Mouse (Mus musculus) myocyte (in vitro differentiated cells): ENCODE results near the gene Serp2. TPM values are rescaled to one million over a fixed set of nuclear protein-coding genes. Genes with fewer than 3 reads are reported as not detected.

Experiments
- H3K27me3 ChIP-seq: one replicate; pipeline ENCODE4 v1.6.1; 2011; ENCODE audit not compliant: control insufficient read depth, insufficient read depth, insufficient read length
- H3K36me3 ChIP-seq: one replicate; pipeline ENCODE4 v1.6.1; 2011; ENCODE audit not compliant: control insufficient read depth, insufficient read depth
- H3K4me2 ChIP-seq: one replicate; pipeline ENCODE4 v1.6.1; 2011; ENCODE audit warnings: low read depth, control low read depth
- H3K4me3 ChIP-seq: one replicate; pipeline ENCODE4 v1.5.1; 2011; ENCODE audit warnings: mild to moderate bottlenecking, control low read depth, moderate library complexity
- H3K79me2 ChIP-seq: one replicate; pipeline ENCODE4 v1.6.1; 2011; ENCODE audit not compliant: control insufficient read depth, insufficient read depth
- H3ac ChIP-seq: one replicate; pipeline ENCODE4 v1.6.1; 2011; ENCODE audit not compliant: control insufficient read depth, insufficient read length
- CEBPB ChIP-seq: IDR thresholded peaks from 2 replicates; pipeline ENCODE4 v1.6.1; 2011; ENCODE audit warnings: mild to moderate bottlenecking, moderate library complexity; ENCODE audit not compliant: poor library complexity, insufficient read depth, severe bottlenecking
- E2F4 ChIP-seq: IDR thresholded peaks from one replicate; pipeline ENCODE4 v1.6.1; 2011; ENCODE audit warnings: mild to moderate bottlenecking, control low read depth, moderate library complexity; ENCODE audit not compliant: insufficient read depth
- MAX ChIP-seq: IDR thresholded peaks from one replicate; pipeline ENCODE4 v1.6.1; 2011; ENCODE audit warnings: low read depth, mild to moderate bottlenecking, control low read depth
- MYOD1 ChIP-seq, 3 experiments: IDR thresholded peaks; one replicate each; pipeline ENCODE4 v1.6.1; 2011; ENCODE audit warnings: control low read depth in 2 of 3, low read depth in 2 of 3, mild to moderate bottlenecking in 2 of 3, moderate library complexity in 1 of 3; ENCODE audit not compliant: insufficient read length in 2 of 3, control insufficient read depth in 1 of 3
- MYOG ChIP-seq, 3 experiments: IDR thresholded peaks; one replicate each; pipeline ENCODE4 v1.6.1; 2011; ENCODE audit warnings: control low read depth in 2 of 3, low read depth in 2 of 3, mild to moderate bottlenecking in 2 of 3; ENCODE audit not compliant: insufficient read length in 2 of 3, control insufficient read depth in 1 of 3, insufficient read depth in 1 of 3
- POLR2A ChIP-seq: IDR thresholded peaks from one replicate; pipeline ENCODE4 v1.6.1; 2011; ENCODE audit warnings: low read depth, mild to moderate bottlenecking, control low read depth, moderate library complexity; ENCODE audit not compliant: insufficient read length
- POLR2AphosphoS2 ChIP-seq: IDR thresholded peaks from one replicate; pipeline ENCODE4 v1.6.1; 2011; ENCODE audit warnings: low read depth, control low read depth; ENCODE audit not compliant: insufficient read length
- REST ChIP-seq: IDR thresholded peaks from one replicate; pipeline ENCODE4 v1.6.1; 2011; ENCODE audit warnings: mild to moderate bottlenecking, control low read depth, moderate library complexity; ENCODE audit not compliant: insufficient read depth, insufficient read length
- SRF ChIP-seq: IDR thresholded peaks from one replicate; pipeline ENCODE4 v1.6.1; 2011; ENCODE audit warnings: low read depth; ENCODE audit not compliant: control insufficient read depth, insufficient read length
- TCF12 ChIP-seq: IDR thresholded peaks from one replicate; pipeline ENCODE4 v1.6.1; 2011; ENCODE audit warnings: mild to moderate bottlenecking, control low read depth; ENCODE audit not compliant: poor library complexity, insufficient read depth, severe bottlenecking
- TCF3 ChIP-seq: IDR thresholded peaks from one replicate; pipeline ENCODE4 v1.6.1; 2011; ENCODE audit warnings: low read depth, control low read depth; ENCODE audit not compliant: insufficient read length
- USF1 ChIP-seq: IDR thresholded peaks from one replicate; pipeline ENCODE4 v1.6.1; 2011; ENCODE audit warnings: low read depth, mild to moderate bottlenecking, control low read depth, moderate library complexity
- polyA plus RNA-seq: library from polyadenylated mRNA; unstranded; fragments of >200 nt; fragmentation: generic; extraction: Trizol; gene quantifications from one replicate; pipeline ENCODE4 v1.2.1, GENCODE M21; 2012; ENCODE audit warnings: missing spikeins

Gene Serp2
- polyA plus RNA-seq, 1 experiment = 17.0 TPM

DNA sequence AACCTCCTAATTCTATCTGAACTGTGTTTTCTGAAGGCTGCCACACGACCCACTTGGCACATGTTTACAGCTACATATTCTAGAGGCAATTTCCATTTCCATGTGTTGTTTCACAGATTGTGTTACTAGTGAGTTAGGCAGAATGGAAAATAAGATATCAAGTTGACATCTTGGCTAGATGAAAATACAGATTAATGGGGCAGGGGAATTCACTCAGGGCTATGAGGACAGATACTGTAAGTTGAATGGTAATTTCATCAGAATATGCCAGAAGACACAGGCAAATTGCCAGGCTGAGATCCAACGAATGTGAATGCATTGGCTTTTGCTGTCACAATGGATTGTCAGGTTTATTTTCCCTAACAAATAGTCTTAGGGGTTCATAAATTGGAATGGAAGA lies 21.2 kb upstream of the Serp2 start:
- H3K79me2 ChIP-seq = no peaks in the 10 kb centered on the region
- peak overlapping the region; percentile 7 for H3K4me2 ChIP-seq
- TF ChIP-seq MAX (no peak), POLR2A (no peak), MYOD1 (IDR thresholded peaks at IDR 0.05; ENCODE audit: control insufficient read depth in 1 of 3, insufficient read length in 2 of 3, low read depth in 2 of 3) (no peak), E2F4 (no peak), POLR2AphosphoS2 (no peak), SRF (no peak), USF1 (no peak), MYOG (IDR thresholded peaks at IDR 0.05; ENCODE audit: control insufficient read depth in 1 of 3, insufficient read depth in 1 of 3, insufficient read length in 2 of 3, low read depth in 2 of 3) (no peak), TCF3 (no peak), CEBPB (no peak), TCF12 (no peak), REST (no peak)
- H3K4me3 ChIP-seq = no peak overlapping the region
- no peaks in the 10 kb centered on the region for H3K36me3 ChIP-seq
- no peak overlapping the region for H3ac ChIP-seq
- H3K27me3 ChIP-seq = no peaks in the 10 kb centered on the region

DNA sequence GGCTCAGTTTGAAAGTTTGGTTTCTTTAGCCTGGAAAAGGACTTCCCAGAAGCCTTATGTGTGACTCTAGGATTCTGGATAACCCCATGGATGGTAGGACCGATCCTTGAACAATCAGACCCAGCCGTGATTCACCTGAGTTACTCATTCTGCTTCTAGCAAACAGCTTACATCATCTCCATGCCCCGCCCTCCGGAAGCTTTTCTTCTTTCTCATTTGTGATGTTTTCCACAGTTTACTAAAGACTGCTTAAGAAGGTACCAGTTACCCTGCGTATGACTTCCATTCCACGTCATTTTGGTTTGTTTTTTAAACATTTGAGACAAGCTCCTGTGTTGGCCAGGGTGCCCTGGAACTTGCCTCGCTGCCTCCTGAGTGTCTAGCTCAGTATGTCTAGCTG lies 13.6 kb upstream of the Serp2 start:
- TF ChIP-seq TCF12 (no peak), E2F4 (no peak), POLR2A (no peak), USF1 (no peak), SRF (no peak), POLR2AphosphoS2 (no peak)
- Histone ChIP-seq H3K27me3 (no peaks in the 10 kb centered on the region), H3K79me2 (no peaks in the 10 kb centered on the region), H3K36me3 (no peaks in the 10 kb centered on the region), H3K4me3 (no peak overlapping the region), H3K4me2 (no peak overlapping the region), H3ac (no peak overlapping the region)

DNA sequence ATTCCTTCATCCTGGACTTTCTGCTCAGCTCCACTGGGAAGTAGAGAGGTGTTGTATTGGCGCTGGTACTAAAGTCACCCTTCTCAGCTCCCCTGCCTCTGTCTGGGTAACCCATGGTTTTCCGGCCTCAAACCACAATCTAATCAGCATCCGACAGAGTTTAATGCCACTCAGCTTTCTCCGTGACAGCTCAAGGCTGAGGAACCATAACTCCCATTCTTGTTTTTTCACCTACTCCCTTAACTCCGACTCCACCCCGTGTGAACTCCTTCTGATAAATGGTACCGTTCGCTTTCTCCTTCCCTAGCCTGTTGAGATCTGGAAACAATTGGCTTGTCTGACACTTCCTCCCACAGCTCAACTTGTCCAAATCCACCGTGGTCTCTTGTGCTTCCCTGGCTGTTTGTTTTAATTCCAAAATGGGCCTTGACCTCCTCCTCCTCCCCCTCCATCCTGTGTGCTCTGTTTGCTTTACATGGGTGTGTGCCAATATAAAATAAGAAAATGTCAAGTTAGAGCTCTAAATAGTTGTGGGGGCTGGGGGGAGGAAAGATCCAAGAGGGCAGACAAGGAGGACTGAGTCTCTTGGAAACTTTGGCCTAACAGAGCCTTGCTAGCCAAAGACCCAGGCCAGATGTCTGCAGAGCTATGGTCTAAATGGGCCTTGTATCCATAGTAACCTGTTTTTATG lies 12.7 kb upstream of the Serp2 start:
- TF ChIP-seq REST (no peak), MYOG (IDR thresholded peaks at IDR 0.05; ENCODE audit: control insufficient read depth in 1 of 3, insufficient read depth in 1 of 3, insufficient read length in 2 of 3, low read depth in 2 of 3) (no peak), CEBPB (no peak), SRF (no peak), E2F4 (no peak), MYOD1 (IDR thresholded peaks at IDR 0.05; ENCODE audit: control insufficient read depth in 1 of 3, insufficient read length in 2 of 3, low read depth in 2 of 3) (no peak), MAX (no peak), POLR2AphosphoS2 (no peak), TCF12 (no peak), USF1 (no peak), TCF3 (no peak), POLR2A (no peak)
- no peaks in the 10 kb centered on the region for H3K79me2 ChIP-seq
- no peaks in the 10 kb centered on the region for H3K36me3 ChIP-seq
- H3K27me3 ChIP-seq = no peaks in the 10 kb centered on the region
- no peak overlapping the region for H3K4me2 ChIP-seq
- H3ac ChIP-seq = no peak overlapping the region
- no peak overlapping the region for H3K4me3 ChIP-seq

DNA sequence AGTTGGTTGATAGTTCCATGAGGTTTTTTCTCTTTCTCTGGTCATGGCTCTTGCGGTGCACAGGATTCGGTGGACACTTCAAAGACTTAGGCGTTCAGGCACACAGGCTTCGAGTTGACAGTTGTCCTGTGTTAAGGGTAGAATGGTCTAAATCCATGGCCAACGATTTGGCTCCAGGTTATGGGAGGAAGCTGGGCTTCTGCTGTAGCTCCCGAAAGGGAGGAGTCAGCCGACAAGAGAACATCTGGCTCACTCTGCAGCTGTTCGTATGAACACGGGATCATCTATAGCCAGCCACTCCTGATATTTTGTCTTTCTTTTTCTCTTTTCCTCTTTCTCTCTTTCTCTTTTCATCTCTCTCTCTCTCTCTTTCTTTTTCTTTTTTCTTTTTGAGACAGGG lies 11.9 kb upstream of the Serp2 start:
- TF ChIP-seq MAX (no peak), E2F4 (no peak), POLR2AphosphoS2 (no peak), REST (no peak), CEBPB (no peak), MYOD1 (IDR thresholded peaks at IDR 0.05; ENCODE audit: control insufficient read depth in 1 of 3, insufficient read length in 2 of 3, low read depth in 2 of 3) (no peak), USF1 (no peak), MYOG (IDR thresholded peaks at IDR 0.05; ENCODE audit: control insufficient read depth in 1 of 3, insufficient read depth in 1 of 3, insufficient read length in 2 of 3, low read depth in 2 of 3) (no peak), SRF (no peak), POLR2A (no peak), TCF3 (no peak)
- H3K4me2 ChIP-seq = no peak overlapping the region
- no peak overlapping the region for H3ac ChIP-seq
- no peaks in the 10 kb centered on the region for H3K36me3 ChIP-seq
- no peaks in the 10 kb centered on the region for H3K27me3 ChIP-seq
- no peaks in the 10 kb centered on the region for H3K79me2 ChIP-seq
- H3K4me3 ChIP-seq = no peak overlapping the region

DNA sequence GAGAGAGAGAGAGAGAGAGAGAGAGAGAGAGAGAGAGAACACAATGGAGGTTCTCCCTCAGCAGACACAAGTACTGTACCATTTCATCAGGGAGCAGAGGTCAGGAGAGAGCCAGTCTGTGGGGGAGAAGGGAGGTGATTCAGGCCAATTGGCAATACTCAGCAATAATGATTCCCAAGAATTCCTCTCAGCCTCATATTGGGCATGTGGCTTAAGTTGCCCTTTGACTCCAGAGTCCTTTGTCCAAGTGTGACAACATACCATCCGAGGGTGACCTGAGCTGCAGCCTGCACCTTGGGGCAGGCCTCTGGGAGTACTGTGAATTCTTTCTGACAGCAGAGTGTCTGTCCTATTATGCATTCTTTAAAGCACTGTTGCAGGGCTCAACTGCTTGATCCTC lies 10.6 kb upstream of the Serp2 start:
- TF ChIP-seq POLR2AphosphoS2 = no peak
- TF ChIP-seq USF1 = no peak
- TF ChIP-seq CEBPB = no peak
- TF ChIP-seq E2F4 = no peak
- no peak for TF ChIP-seq MYOD1 (IDR thresholded peaks at IDR 0.05; ENCODE audit: control insufficient read depth in 1 of 3, insufficient read length in 2 of 3, low read depth in 2 of 3)
- TF ChIP-seq MAX = no peak
- no peak for TF ChIP-seq POLR2A
- no peak for TF ChIP-seq TCF3
- no peak for TF ChIP-seq REST
- no peak for TF ChIP-seq TCF12
- TF ChIP-seq SRF = no peak
- TF ChIP-seq MYOG (IDR thresholded peaks at IDR 0.05; ENCODE audit: control insufficient read depth in 1 of 3, insufficient read depth in 1 of 3, insufficient read length in 2 of 3, low read depth in 2 of 3) = no peak
- Histone ChIP-seq H3K79me2 (no peaks in the 10 kb centered on the region), H3K36me3 (no peaks in the 10 kb centered on the region)

More for the DNA sequence above, 10.6 kb upstream of the Serp2 start:
- no peak overlapping the region for H3K4me3 ChIP-seq
- no peaks in the 10 kb centered on the region for H3K27me3 ChIP-seq
- no peak overlapping the region for H3ac ChIP-seq
- H3K4me2 ChIP-seq = no peak overlapping the region
